Mouse (Mus musculus): ENCODE measurements around the gene Stpg3. TPM values are rescaled to one million over a fixed set of nuclear protein-coding genes. Genes with fewer than 3 reads are reported as not detected.

Gene Stpg3
- polyA plus RNA-seq, 1 experiment from 2014 or later, result not detected

DNA sequence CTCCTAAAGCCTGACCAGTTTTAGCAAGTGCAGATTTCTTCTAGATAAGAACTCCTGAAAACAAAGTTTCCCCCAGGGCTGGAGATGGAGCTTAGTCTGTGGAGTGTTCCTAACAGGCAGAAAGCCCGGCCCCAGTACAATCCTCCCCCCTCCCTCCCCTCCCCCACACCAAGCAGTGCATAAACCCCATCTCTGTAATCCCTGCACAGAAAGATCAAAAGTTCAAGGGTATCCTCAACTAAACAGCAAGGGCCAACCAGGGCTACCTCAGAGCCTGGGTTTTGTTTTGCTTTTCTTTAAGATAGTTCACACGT lies 45.8 kb downstream of the Stpg3 start:
- 2% methylated on average over 2 of the region's 2 CpGs for WGBS
- ATAC-seq, result no peak

DNA sequence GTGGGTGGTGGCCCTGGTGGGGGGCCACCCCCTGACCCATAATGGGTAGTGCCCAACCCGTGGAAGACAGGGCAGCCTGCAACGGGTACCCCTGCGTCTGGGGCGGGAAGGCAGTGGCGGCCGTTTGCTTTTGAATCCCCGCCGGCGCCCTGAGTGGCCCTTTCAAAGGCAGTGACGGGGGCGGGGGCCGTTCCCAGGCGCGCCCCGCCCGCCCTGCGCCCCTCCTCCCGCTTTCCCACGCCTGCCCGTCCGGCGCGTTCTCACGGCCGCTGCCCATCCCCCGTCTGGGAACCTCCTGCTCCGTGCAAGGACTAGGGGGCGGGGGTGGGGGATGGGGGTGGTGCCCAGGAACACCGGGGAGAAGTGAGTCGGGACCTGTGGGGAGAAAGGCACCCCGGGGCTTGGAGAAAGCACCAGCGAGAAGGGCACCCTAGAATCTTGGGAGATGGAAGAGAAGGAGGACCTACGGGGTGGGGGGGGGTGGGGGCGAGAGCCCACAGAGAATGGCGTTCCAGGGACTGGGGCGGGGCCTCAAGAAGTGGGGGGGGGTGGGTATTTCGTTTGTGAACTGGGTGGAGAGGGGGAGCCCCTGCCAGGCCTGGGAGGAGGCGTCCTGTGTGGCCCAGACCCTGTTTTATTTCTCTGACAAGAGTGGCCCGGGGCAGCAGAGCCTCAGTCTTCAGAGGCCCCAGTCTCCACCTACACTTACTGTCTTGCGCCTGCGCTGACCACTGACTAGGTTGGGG lies 46.3 kb downstream of the Stpg3 start:
- peak overlapping the region; percentile 44 for H3K4me3 ChIP-seq (ENCODE audit: low read depth, low read length)
- peaks cover 33% of the 10 kb centered on the region for H3K4me1 ChIP-seq (ENCODE audit: control insufficient read depth, insufficient read depth, low read length)
- peak; percentile 80 for ATAC-seq

More for the DNA sequence above, 45.8 kb downstream of the Stpg3 start:
- Histone ChIP-seq H3K36me3 (ENCODE audit: control insufficient read depth, insufficient read depth, low read length) (no peaks in the 10 kb centered on the region), H3K4me1 (ENCODE audit: control insufficient read depth, insufficient read depth, low read length) (peaks cover 28% of the 10 kb centered on the region), H3K9ac (ENCODE audit: low read length) (peak overlapping the region; percentile 72), H3K9me3 (replicated peaks; ENCODE audit: control insufficient read depth, low read length) (no peaks in the 10 kb centered on the region), H3K4me3 (ENCODE audit: low read depth, low read length) (peak overlapping the region; percentile 44), H3K27me3 (replicated peaks; ENCODE audit: control insufficient read depth, insufficient read depth, low read length) (no peaks in the 10 kb centered on the region), H3K27ac (ENCODE audit: low read depth, low read length) (peak overlapping the region; percentile 83), H3K4me2 (ENCODE audit: low read length) (peak overlapping the region; percentile 91)
- no peak for DNase-seq (ENCODE audit: low spot score)

DNA sequence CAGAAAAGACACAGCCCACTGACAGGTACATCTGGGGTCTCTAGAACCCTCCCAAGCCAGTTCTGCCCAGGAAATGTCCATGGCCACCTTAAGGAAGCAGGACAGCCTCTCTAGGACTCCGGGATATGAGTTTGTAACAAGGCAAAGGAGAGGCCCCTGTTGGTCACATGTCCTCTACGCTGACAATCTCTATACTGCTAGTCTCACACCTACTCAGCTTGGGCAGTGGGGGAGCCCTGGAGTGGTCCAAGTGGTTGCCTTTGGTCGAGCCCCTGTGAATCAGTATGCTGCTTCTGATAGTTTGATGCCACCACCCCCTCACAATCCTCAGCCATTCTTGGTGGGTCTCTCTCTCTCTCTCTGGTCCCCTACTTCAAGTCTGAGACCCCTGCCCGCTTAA lies 47.0 kb downstream of the Stpg3 start:
- H3K27ac ChIP-seq (ENCODE audit: low read depth, low read length), result peak overlapping the region; percentile 83
- no peaks in the 10 kb centered on the region for H3K9me3 ChIP-seq (replicated peaks; ENCODE audit: control insufficient read depth, low read length)
- ATAC-seq (peak; percentile 18; the same call in 1 of the 2 replicates), DNase-seq (ENCODE audit: low spot score) (no peak)
- peak overlapping the region; percentile 44 for H3K4me3 ChIP-seq (ENCODE audit: low read depth, low read length)
- no peaks in the 10 kb centered on the region for H3K27me3 ChIP-seq (replicated peaks; ENCODE audit: control insufficient read depth, insufficient read depth, low read length)
- peak overlapping the region; percentile 91 for H3K4me2 ChIP-seq (ENCODE audit: low read length)
- 9% methylated on average over 4 of the region's 4 CpGs for WGBS
- H3K36me3 ChIP-seq (ENCODE audit: control insufficient read depth, insufficient read depth, low read length), result no peaks in the 10 kb centered on the region
- H3K9ac ChIP-seq (ENCODE audit: low read length), result peak overlapping the region; percentile 72
- peaks cover 33% of the 10 kb centered on the region for H3K4me1 ChIP-seq (ENCODE audit: control insufficient read depth, insufficient read depth, low read length)

More for the DNA sequence above, 46.3 kb downstream of the Stpg3 start:
- Histone ChIP-seq H3K9ac (ENCODE audit: low read length) (peak overlapping the region; percentile 72), H3K27me3 (replicated peaks; ENCODE audit: control insufficient read depth, insufficient read depth, low read length) (no peaks in the 10 kb centered on the region), H3K4me2 (ENCODE audit: low read length) (peak overlapping the region; percentile 91), H3K27ac (ENCODE audit: low read depth, low read length) (peak overlapping the region; percentile 83), H3K9me3 (replicated peaks; ENCODE audit: control insufficient read depth, low read length) (no peaks in the 10 kb centered on the region), H3K36me3 (ENCODE audit: control insufficient read depth, insufficient read depth, low read length) (no peaks in the 10 kb centered on the region)
- DNase-seq (ENCODE audit: low spot score), result peak; percentile 83
- WGBS, result 1% methylated on average over 40 of the region's 41 CpGs

Other genes with a start within 250 kb of the Stpg3 start
- gene Mrpl41, start 239.5 kb downstream of the Stpg3 start, polyA plus RNA-seq (2014; fragmentation: Nextera tagmentation; extraction: Ambion mirVana), result 178 and 193 TPM in 2 replicates
- 2.8 and 4.1 TPM in 2 replicates for gene Pnpla7, start 238.6 kb downstream of the Stpg3 start, polyA plus RNA-seq (2014; fragmentation: Nextera tagmentation; extraction: Ambion mirVana)
- 96.1 and 123 TPM in 2 replicates for gene Nsmf, start 160.3 kb downstream of the Stpg3 start, polyA plus RNA-seq (2014; fragmentation: Nextera tagmentation; extraction: Ambion mirVana)
- gene Entpd8, start 134.3 kb downstream of the Stpg3 start, polyA plus RNA-seq (2014; fragmentation: Nextera tagmentation; extraction: Ambion mirVana), result not detected in 2 replicates
- not detected in 2 replicates for gene Noxa1, start 119.5 kb downstream of the Stpg3 start, polyA plus RNA-seq (2014; fragmentation: Nextera tagmentation; extraction: Ambion mirVana)
- 18.6 and 22.1 TPM in 2 replicates for gene Nrarp, start 33.9 kb downstream of the Stpg3 start, polyA plus RNA-seq (2014; fragmentation: Nextera tagmentation; extraction: Ambion mirVana)
- gene Tor4a, start 17.8 kb downstream of the Stpg3 start, polyA plus RNA-seq (2014; fragmentation: Nextera tagmentation; extraction: Ambion mirVana), result 0.97 and 1.9 TPM in 2 replicates
- gene Nelfb, start 3.1 kb downstream of the Stpg3 start, polyA plus RNA-seq (2014; fragmentation: Nextera tagmentation; extraction: Ambion mirVana), result 68.8 and 73.5 TPM in 2 replicates
- 1.1 TPM in 1 of 2 replicates, not detected in the other for gene Fam166a, start 4.1 kb upstream of the Stpg3 start, polyA plus RNA-seq (2014; fragmentation: Nextera tagmentation; extraction: Ambion mirVana)
- gene Tubb4b, start 10.1 kb upstream of the Stpg3 start, polyA plus RNA-seq (2014; fragmentation: Nextera tagmentation; extraction: Ambion mirVana), result 392 and 409 TPM in 2 replicates
- 0.10 TPM in 1 of 2 replicates, not detected in the other for gene Slc34a3, start 19.7 kb upstream of the Stpg3 start, polyA plus RNA-seq (2014; fragmentation: Nextera tagmentation; extraction: Ambion mirVana)
- gene Rnf224, start 22.1 kb upstream of the Stpg3 start, polyA plus RNA-seq (2014; fragmentation: Nextera tagmentation; extraction: Ambion mirVana), result not detected in 2 replicates
- 67.4 and 98.5 TPM in 2 replicates for gene Rnf208, start 27.6 kb upstream of the Stpg3 start, polyA plus RNA-seq (2014; fragmentation: Nextera tagmentation; extraction: Ambion mirVana)
- gene Cysrt1, start 27.8 kb upstream of the Stpg3 start, polyA plus RNA-seq (2014; fragmentation: Nextera tagmentation; extraction: Ambion mirVana), result not detected in 2 replicates
- gene AL732309.1, start 32.2 kb upstream of the Stpg3 start, polyA plus RNA-seq (2014; fragmentation: Nextera tagmentation; extraction: Ambion mirVana), result 4.7 and 6.0 TPM in 2 replicates
- gene Tmem203, start 40.8 kb upstream of the Stpg3 start, polyA plus RNA-seq (2014; fragmentation: Nextera tagmentation; extraction: Ambion mirVana), result 14.7 and 17.4 TPM in 2 replicates
- gene Tprn, start 48.0 kb upstream of the Stpg3 start, polyA plus RNA-seq (2014; fragmentation: Nextera tagmentation; extraction: Ambion mirVana), result 6.6 and 9.9 TPM in 2 replicates
- 258 and 281 TPM in 2 replicates for gene Ssna1, start 57.8 kb upstream of the Stpg3 start, polyA plus RNA-seq (2014; fragmentation: Nextera tagmentation; extraction: Ambion mirVana)
- 105 and 123 TPM in 2 replicates for gene Anapc2, start 57.8 kb upstream of the Stpg3 start, polyA plus RNA-seq (2014; fragmentation: Nextera tagmentation; extraction: Ambion mirVana)
- gene Tmem210, start 73.5 kb upstream of the Stpg3 start, polyA plus RNA-seq (2014; fragmentation: Nextera tagmentation; extraction: Ambion mirVana), result not detected in 2 replicates
- 0.25 TPM in 1 of 2 replicates, not detected in the other for gene Lrrc26, start 75.3 kb upstream of the Stpg3 start, polyA plus RNA-seq (2014; fragmentation: Nextera tagmentation; extraction: Ambion mirVana)
- 17.0 and 21.1 TPM in 2 replicates for gene Grin1, start 104.5 kb upstream of the Stpg3 start, polyA plus RNA-seq (2014; fragmentation: Nextera tagmentation; extraction: Ambion mirVana)
- 69.5 and 87.7 TPM in 2 replicates for gene Man1b1, start 117.7 kb upstream of the Stpg3 start, polyA plus RNA-seq (2014; fragmentation: Nextera tagmentation; extraction: Ambion mirVana)
- gene Dpp7, start 141.7 kb upstream of the Stpg3 start, polyA plus RNA-seq (2014; fragmentation: Nextera tagmentation; extraction: Ambion mirVana), result 21.3 and 21.4 TPM in 2 replicates
- 5.8 and 7.8 TPM in 2 replicates for gene Uap1l1, start 151.0 kb upstream of the Stpg3 start, polyA plus RNA-seq (2014; fragmentation: Nextera tagmentation; extraction: Ambion mirVana)
- gene Sapcd2, start 157.7 kb upstream of the Stpg3 start, polyA plus RNA-seq (2014; fragmentation: Nextera tagmentation; extraction: Ambion mirVana), result 27.8 and 28.9 TPM in 2 replicates
- gene Entpd2, start 181.2 kb upstream of the Stpg3 start, polyA plus RNA-seq (2014; fragmentation: Nextera tagmentation; extraction: Ambion mirVana), result 1.9 and 2.5 TPM in 2 replicates
- 263 and 331 TPM in 2 replicates for gene Npdc1, start 184.7 kb upstream of the Stpg3 start, polyA plus RNA-seq (2014; fragmentation: Nextera tagmentation; extraction: Ambion mirVana)
- 0.21 TPM in 1 of 2 replicates, not detected in the other for gene Fut7, start 208.6 kb upstream of the Stpg3 start, polyA plus RNA-seq (2014; fragmentation: Nextera tagmentation; extraction: Ambion mirVana)
- gene Abca2, start 214.1 kb upstream of the Stpg3 start, polyA plus RNA-seq (2014; fragmentation: Nextera tagmentation; extraction: Ambion mirVana), result 6.7 and 11.9 TPM in 2 replicates
- 1.1 and 2.2 TPM in 2 replicates for gene Clic3, start 242.2 kb upstream of the Stpg3 start, polyA plus RNA-seq (2014; fragmentation: Nextera tagmentation; extraction: Ambion mirVana)
- 93.2 and 101 TPM in 2 replicates for gene Paxx, start 246.5 kb upstream of the Stpg3 start, polyA plus RNA-seq (2014; fragmentation: Nextera tagmentation; extraction: Ambion mirVana)

All from forebrain, embryonic 14.5 days (tissue).